ENCODE assay signal across 8 mouse cellular contexts in the genomic region with DNA sequence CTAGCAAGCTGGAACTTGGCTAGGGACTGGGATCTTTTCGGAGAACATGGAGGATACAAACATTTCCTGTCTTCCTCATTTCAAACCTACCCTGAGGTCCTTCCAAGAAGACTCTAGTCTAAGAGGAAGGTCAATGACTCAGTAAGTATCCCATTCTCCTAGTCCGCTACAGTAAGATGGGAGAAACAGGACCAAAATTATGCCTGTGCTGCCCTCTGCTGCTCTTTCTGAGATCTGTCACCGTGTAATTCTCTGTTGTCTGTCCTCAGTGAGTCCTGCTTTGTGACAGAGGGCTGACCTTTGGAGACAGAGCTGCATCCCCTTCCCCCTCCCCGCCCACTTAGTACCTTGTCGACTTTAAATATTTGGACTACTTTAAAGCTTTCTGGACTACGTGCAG.
DNase-seq lines count a peak whose midpoint lies in the region; ATAC-seq and TF ChIP-seq lines count a peak whose summit lies in the region.

No protein-coding gene starts in this region.

- no peaks in the 10 kb centered on the region for H3K27me3 ChIP-seq in kidney, embryonic 16.5 days (ENCODE audit: insufficient read depth, low read length)
- no peaks in the 10 kb centered on the region for H3K27me3 ChIP-seq in lung, embryonic 16.5 days (ENCODE audit: control insufficient read depth, insufficient read depth, low read depth, low read length)
- no peaks in the 10 kb centered on the region for H3K27me3 ChIP-seq in thymus, adult 2 months (ENCODE audit: control insufficient read depth, insufficient read depth, low read length)

- TF ChIP-seq POLR2A in lung, adult 2 months (IDR thresholded peaks at IDR 0.05; ENCODE audit: borderline replicate concordance, extremely low read depth, low read depth, low read length) = no peak
- no peak for TF ChIP-seq POLR2A in thymus, adult 2 months (IDR thresholded peaks at IDR 0.05; ENCODE audit: control insufficient read depth, extremely low read depth, insufficient read depth, low read length, poor library complexity)

- H3K27ac ChIP-seq in kidney, embryonic 16.5 days (ENCODE audit: low read length) = no peak overlapping the region
- H3K27ac ChIP-seq in lung, embryonic 16.5 days (ENCODE audit: low read length) = no peak overlapping the region
- H3K27ac ChIP-seq in thymus, adult 2 months (ENCODE audit: control insufficient read depth, insufficient read depth, low read length) = no peak overlapping the region

- H3K4me3 ChIP-seq in lung, adult 2 months (replicated peaks; ENCODE audit: extremely low read depth, low read depth, low read length) = no peak overlapping the region
- no peak overlapping the region for H3K4me3 ChIP-seq in kidney, embryonic 16.5 days (ENCODE audit: low read length)
- no peak overlapping the region for H3K4me3 ChIP-seq in lung, embryonic 16.5 days (ENCODE audit: low read length)
- no peak overlapping the region for H3K4me3 ChIP-seq in thymus, adult 2 months (ENCODE audit: control insufficient read depth, insufficient read depth, low read length)

- no peak overlapping the region for H3K9ac ChIP-seq in kidney, embryonic 16.5 days (replicated peaks; ENCODE audit: low read length)
- no peak overlapping the region for H3K9ac ChIP-seq in lung, embryonic 16.5 days (ENCODE audit: low read length)

- peak; percentile 61 for ATAC-seq in granulocyte monocyte progenitor cell, adult 5-6 weeks (replicated peaks; ENCODE audit: poor library complexity, severe bottlenecking)
- peak; percentile 85; the same call in 1 of the 2 replicates for ATAC-seq in kidney, embryonic 16.5 days (ENCODE audit: low FRiP score, low TSS enrichment)
- peak; percentile 47; the same call in 1 of the 2 replicates for ATAC-seq in lung, embryonic 16.5 days (ENCODE audit: low read depth)

- H3K9me3 ChIP-seq in kidney, embryonic 16.5 days (ENCODE audit: low read length) = no peaks in the 10 kb centered on the region
- no peaks in the 10 kb centered on the region for H3K9me3 ChIP-seq in lung, embryonic 16.5 days (ENCODE audit: control insufficient read depth, low read length)

- no peak for DNase-seq in lung, adult 2 months
- no peak for DNase-seq in lung, adult 18-20 months
- peak; percentile 14 for DNase-seq in cerebellum, adult 9-11 months
- peak; percentile 56 to 75 for DNase-seq in right cerebral cortex, adult 2 months (ENCODE audit: low spot score in 2 of 2)
- no peak for DNase-seq in thymus, adult 2 months

- H3K4me2 ChIP-seq in kidney, embryonic 16.5 days (replicated peaks; ENCODE audit: low read depth, low read length) = no peak overlapping the region
- H3K4me2 ChIP-seq in lung, embryonic 16.5 days (ENCODE audit: low read depth, low read length) = no peak overlapping the region

- H3K36me3 ChIP-seq in kidney, embryonic 16.5 days (ENCODE audit: insufficient read depth, low read length) = no peaks in the 10 kb centered on the region
- H3K36me3 ChIP-seq in lung, embryonic 16.5 days (ENCODE audit: control insufficient read depth, insufficient read depth, low read length) = no peaks in the 10 kb centered on the region
- H3K36me3 ChIP-seq in thymus, adult 2 months (ENCODE audit: control insufficient read depth, insufficient read depth, low read length) = no peaks in the 10 kb centered on the region

- 0 out of 2 replicates have a peak, but pooled peaks have one; percentile 4 for TF ChIP-seq CTCF in lung, adult 2 months (IDR thresholded peaks at IDR 0.05; ENCODE audit: insufficient read depth, low read length)
- TF ChIP-seq CTCF in thymus, adult 2 months (IDR thresholded peaks at IDR 0.05; ENCODE audit: borderline replicate concordance, control insufficient read depth, extremely low read depth, insufficient read depth, low read length, poor library complexity) = no peak

- WGBS in lung, adult 2 months = 17% methylated on average over 6 of the region's 6 CpGs
- 22% methylated on average over 6 of the region's 6 CpGs for WGBS in kidney, embryonic 16.5 days
- whole genome bisulfite sequencing in lung, embryonic 16.5 days = 17% methylated on average over 6 of the region's 6 CpGs
- WGBS in thymus, adult 2 months = 44% methylated on average over 6 of the region's 6 CpGs

- H3K4me1 ChIP-seq in lung, adult 2 months (ENCODE audit: control insufficient read depth, insufficient read depth, low read length) = no peaks in the 10 kb centered on the region
- no peaks in the 10 kb centered on the region for H3K4me1 ChIP-seq in kidney, embryonic 16.5 days (ENCODE audit: insufficient read depth, low read length)
- no peaks in the 10 kb centered on the region for H3K4me1 ChIP-seq in lung, embryonic 16.5 days (replicated peaks; ENCODE audit: control insufficient read depth, insufficient read depth, low read length)
- H3K4me1 ChIP-seq in thymus, adult 2 months (replicated peaks; ENCODE audit: control insufficient read depth, insufficient read depth, low read length) = no peaks in the 10 kb centered on the region

Comparison
In these comparisons a context has a peak if more than half of its experiments do, and no peak if none do; other contexts are left out.
1. DNase-seq: peak in cerebellum, adult 9-11 months (single experiment) and right cerebral cortex, adult 2 months (2 of 2); none in lung, adult 2 months (single experiment), lung, adult 18-20 months (0 of 2) and thymus, adult 2 months (single experiment).
2. Peak in every context shown above with its lines, with median percentiles within 50 percentile points of each other: ATAC-seq.